Comparison of ENCODE assay signal across 16 mouse cellular contexts in the genomic region with DNA sequence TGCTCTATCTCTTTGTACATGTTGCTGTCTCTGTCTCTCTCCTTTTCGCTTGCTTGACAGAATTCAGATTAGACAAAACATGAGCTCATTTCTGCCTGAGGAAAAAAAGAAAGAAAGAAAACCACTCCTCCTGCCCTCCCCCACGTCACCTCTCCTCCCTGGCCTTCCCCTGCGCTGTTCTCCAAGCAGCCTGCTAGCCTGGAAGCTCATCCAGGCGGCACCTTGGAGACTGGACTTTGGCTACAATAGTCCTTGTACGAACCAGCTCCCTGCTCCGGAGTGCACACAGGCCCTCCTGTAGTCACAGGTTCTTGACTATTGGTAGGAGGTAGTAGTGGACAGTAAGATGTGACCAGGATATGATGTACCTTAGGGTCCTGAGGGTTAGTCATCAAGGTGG.
DNase-seq lines count a peak whose midpoint lies in the region; ATAC-seq and TF ChIP-seq lines count a peak whose summit lies in the region.
"Had no signal": no experiment of that assay in that cellular context is flagged by ENCODE, and none has a peak within 500 bp of the region (broad histone marks: within the 10 kb centered on the region; RNA-seq: fewer than 3 reads in every experiment).

No protein-coding gene starts in this region.

- no peaks in the 10 kb centered on the region for H3K9me3 ChIP-seq in embryonic facial prominence, embryonic 10.5 days
- H3K9me3 ChIP-seq in lung, postnatal 0 days (ENCODE audit: low read length): no peaks in the 10 kb centered on the region
- H3K9me3 ChIP-seq: heart, embryonic 15.5 days; hindbrain, embryonic 15.5 days; liver, embryonic 13.5 days had no signal

- no peak overlapping the region for H3K4me3 ChIP-seq in embryonic facial prominence, embryonic 10.5 days
- no peak overlapping the region for H3K4me3 ChIP-seq in lung, postnatal 0 days (ENCODE audit: low read depth, low read length)
- H3K4me3 ChIP-seq: heart, embryonic 15.5 days; hindbrain, embryonic 15.5 days; liver, embryonic 13.5 days had no signal

- no peak overlapping the region for H3K9ac ChIP-seq in lung, postnatal 0 days (replicated peaks; ENCODE audit: low read depth)
- H3K9ac ChIP-seq: heart, embryonic 15.5 days; hindbrain, embryonic 15.5 days; liver, embryonic 13.5 days had no signal

- peaks cover 100% of the 10 kb centered on the region for H3K27me3 ChIP-seq in embryonic facial prominence, embryonic 10.5 days (replicated peaks; ENCODE audit: low read depth, poor library complexity, severe bottlenecking)
- no peaks in the 10 kb centered on the region for H3K27me3 ChIP-seq in lung, postnatal 0 days (replicated peaks; ENCODE audit: insufficient read depth, low read length)
- H3K27me3 ChIP-seq: CH12.LX had no signal

- no peak for TF ChIP-seq CTCF in lung, postnatal 0 days (IDR thresholded peaks at IDR 0.05)

- ATAC-seq in lung, postnatal 0 days: no peak

- no peak for TF ChIP-seq EP300 in lung, postnatal 0 days (IDR thresholded peaks at IDR 0.05)

- peak overlapping the region; percentile 85 for H3K27ac ChIP-seq in embryonic facial prominence, embryonic 10.5 days (replicated peaks)
- H3K27ac ChIP-seq in lung, postnatal 0 days (ENCODE audit: low read length): no peak overlapping the region
- H3K27ac ChIP-seq: heart, embryonic 15.5 days; hindbrain, embryonic 15.5 days; liver, embryonic 13.5 days had no signal

- H3K4me1 ChIP-seq in embryonic facial prominence, embryonic 10.5 days: peaks cover 47% of the 10 kb centered on the region
- no peaks in the 10 kb centered on the region for H3K4me1 ChIP-seq in lung, postnatal 0 days (ENCODE audit: insufficient read depth, low read depth, low read length)
- H3K4me1 ChIP-seq: heart, embryonic 15.5 days; hindbrain, embryonic 15.5 days; liver, embryonic 13.5 days had no signal

- DNase-seq in embryo, embryonic 11 days: peak; percentile 27
- DNase-seq in embryo, embryonic 10 days (ENCODE audit: low spot score): no peak
- DNase-seq in embryonic facial prominence, embryonic 10.5 days (ENCODE audit: low spot score): no peak
- DNase-seq in kidney, adult 18-20 months: peak; percentile 21
- DNase-seq in kidney, postnatal 25 days: peak; percentile 51 to 82
- no peak for DNase-seq in liver
- no peak for DNase-seq in right cerebral cortex, postnatal 4 days
- no peak for DNase-seq in lung, postnatal 0 days (ENCODE audit: low spot score)
- DNase-seq: cerebellum, adult 8-10 months; gastrocnemius, postnatal 25 days; liver, embryonic 13.5 days; lung, postnatal 14 days; right cerebral cortex, postnatal 25 days had no signal

- 55% methylated on average over 6 of the region's 6 CpGs for WGBS in embryonic facial prominence, embryonic 10.5 days
- WGBS in lung, postnatal 0 days: 75% methylated on average over 6 of the region's 6 CpGs

- H3K36me3 ChIP-seq in embryonic facial prominence, embryonic 10.5 days (replicated peaks): no peaks in the 10 kb centered on the region
- H3K36me3 ChIP-seq in lung, postnatal 0 days (ENCODE audit: insufficient read depth, low read length): no peaks in the 10 kb centered on the region
- H3K36me3 ChIP-seq: heart, embryonic 15.5 days; hindbrain, embryonic 15.5 days; liver, embryonic 13.5 days had no signal

- no peak overlapping the region for H3K4me2 ChIP-seq in lung, postnatal 0 days (replicated peaks; ENCODE audit: low read depth, low read length)
- H3K4me2 ChIP-seq: heart, embryonic 15.5 days; hindbrain, embryonic 15.5 days; liver, embryonic 13.5 days had no signal

Comparison
In these comparisons a context has a peak if more than half of its experiments do, and no peak if none do; other contexts are left out.
1. DNase-seq: peak in embryo, embryonic 11 days (single experiment), kidney, adult 18-20 months (single experiment) and kidney, postnatal 25 days (2 of 2); none in embryo, embryonic 10 days (single experiment), embryonic facial prominence, embryonic 10.5 days (single experiment), liver (single experiment), right cerebral cortex, postnatal 4 days (single experiment) and lung, postnatal 0 days (single experiment).